Mouse (Mus musculus) brain, embryonic 14.5 days (tissue): ENCODE data around the gene Mast4. TPM values are rescaled to one million over a fixed set of nuclear protein-coding genes. Genes with fewer than 3 reads are reported as not detected.

Experiments
- DNase-seq: peaks from one replicate; pipeline ENCODE4 v3.0.0-alpha.2; 2011; ENCODE audit warnings: low read depth
- CTCF ChIP-seq: fragments of 200-500 bp; IDR thresholded peaks from 2 replicates; pipeline ENCODE4 v1.5.1; 2012; ENCODE audit warnings: inconsistent platforms, mild to moderate bottlenecking, moderate library complexity, borderline replicate concordance; ENCODE audit not compliant: insufficient read depth, insufficient read length; ENCODE audit errors: extremely low read depth
- POLR2A ChIP-seq: fragments of 200-500 bp; IDR thresholded peaks from 2 replicates; pipeline ENCODE4 v1.6.1; 2012; ENCODE audit warnings: mild to moderate bottlenecking, inconsistent platforms, borderline replicate concordance; ENCODE audit not compliant: poor library complexity, insufficient read depth, insufficient read length, severe bottlenecking; ENCODE audit errors: extremely low read depth
- polyA plus RNA-seq: library from polyadenylated mRNA; depleted of rRNA; stranded (reverse); fragments of >200 nt; gene quantifications from 2 replicates; pipeline ENCODE4 v1.2.3, GENCODE M21; 2012

Mast4 gene
- polyA plus RNA-seq, 1 experiment: 30.7 TPM

DNA sequence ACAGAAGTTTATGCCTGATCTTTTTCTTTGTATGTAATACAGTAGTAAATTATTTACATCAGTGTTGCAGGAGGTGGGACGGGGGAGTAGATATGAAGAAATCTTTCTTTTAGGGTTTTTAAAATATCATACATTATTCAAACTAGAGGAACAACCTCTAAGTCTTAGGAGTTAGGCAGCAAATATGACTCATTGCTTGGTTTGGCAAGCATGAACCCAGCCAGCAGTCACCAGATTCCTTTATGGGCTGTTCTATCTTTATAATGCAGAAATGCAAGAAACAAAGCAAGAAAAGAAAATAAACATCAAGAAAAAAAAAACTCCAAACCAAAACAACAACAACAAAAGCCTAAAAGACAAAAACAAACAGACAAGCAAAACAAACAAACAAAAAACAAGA is 344.2 kb downstream of the Mast4 start:
- TF ChIP-seq POLR2A (no peak), CTCF (no peak)
- no peak for DNase-seq

DNA sequence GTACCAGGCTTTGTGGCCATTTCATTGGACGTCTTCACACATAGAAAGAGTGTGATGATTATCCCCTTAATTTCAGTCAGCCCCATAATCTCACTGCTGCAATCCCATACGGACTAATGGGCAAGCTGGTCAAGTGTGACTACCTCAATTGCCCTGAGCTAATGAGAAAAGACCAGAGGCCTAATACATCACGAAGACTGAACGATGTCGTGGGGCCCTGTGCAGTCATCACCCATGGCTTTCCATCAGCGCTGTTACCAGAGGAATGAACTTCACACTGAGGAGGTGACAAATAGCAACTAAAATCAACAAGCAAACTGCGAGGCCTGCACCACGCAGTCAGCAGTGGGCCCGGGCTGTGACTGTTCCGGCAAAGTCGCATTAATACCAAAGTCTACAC is 344.7 kb downstream of the Mast4 start:
- DNase-seq: peak; percentile 14
- TF ChIP-seq CTCF (no peak), POLR2A (no peak)

DNA sequence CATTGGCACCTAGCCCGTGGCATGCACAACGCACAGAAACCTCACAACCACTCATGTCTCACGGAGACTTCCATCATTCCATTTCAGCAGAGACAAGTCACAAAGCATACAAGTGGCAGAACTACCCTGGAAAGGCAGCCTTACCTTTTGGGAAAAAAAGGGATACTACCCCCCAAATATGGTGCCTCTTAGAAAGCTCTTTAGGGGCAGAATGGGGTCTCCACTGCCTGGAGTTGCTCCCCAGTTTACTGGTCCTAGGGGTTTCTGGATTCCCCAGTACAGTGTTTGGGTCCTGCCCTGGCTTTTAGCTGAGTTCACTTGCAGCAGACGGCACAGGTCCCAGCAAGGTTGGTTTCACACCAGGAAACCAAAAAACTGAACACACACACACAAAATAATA is 345.3 kb downstream of the Mast4 start:
- DNase-seq: no peak
- no peak for TF ChIP-seq POLR2A
- no peak for TF ChIP-seq CTCF

- DNase-seq: no peak
- TF ChIP-seq CTCF: no peak
- TF ChIP-seq POLR2A: no peak
Measured at GRCm38 (mm10) chr13:102988251-102988895, 345.9 kb downstream of the Mast4 start.

DNA sequence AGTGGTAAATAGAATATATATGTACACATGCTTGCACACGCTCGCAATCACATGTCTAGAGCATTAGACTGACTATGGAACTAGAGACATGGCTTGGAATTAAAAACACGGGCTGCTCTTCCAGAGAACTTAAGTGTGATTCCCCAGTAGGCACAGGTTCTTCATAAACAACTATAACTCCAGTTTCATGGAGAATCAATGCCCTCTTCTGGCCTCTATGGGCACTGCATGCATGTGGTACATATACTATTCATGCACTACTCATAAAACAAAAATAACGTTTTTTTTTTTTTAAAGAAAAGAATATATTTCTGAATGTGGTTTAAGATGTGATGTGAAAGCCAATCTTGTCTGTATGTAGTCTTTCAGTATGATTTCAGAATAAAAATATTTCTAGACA is 349.7 kb downstream of the Mast4 start:
- TF ChIP-seq CTCF (no peak), POLR2A (no peak)
- no peak for DNase-seq

DNA sequence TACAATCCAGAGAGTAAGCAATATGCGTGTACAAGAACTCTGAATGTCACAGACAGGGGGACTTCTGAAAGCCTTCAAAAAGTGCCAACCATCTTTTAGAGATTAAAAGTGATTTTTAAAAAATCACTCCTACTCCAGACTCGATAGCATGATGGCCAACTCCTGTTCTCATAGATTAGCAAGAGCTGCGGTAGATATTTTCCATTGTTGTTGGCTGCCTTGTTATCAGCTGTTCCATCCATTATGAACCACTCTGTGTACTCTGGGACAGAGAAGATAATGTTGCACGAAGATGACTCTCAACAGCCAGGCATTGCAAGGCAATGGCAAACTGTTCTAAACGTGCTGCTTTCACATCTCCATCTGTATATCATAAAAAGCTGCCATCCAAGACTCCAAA is 360.4 kb downstream of the Mast4 start:
- DNase-seq: no peak
- TF ChIP-seq CTCF: no peak
- no peak for TF ChIP-seq POLR2A

- TF ChIP-seq CTCF: no peak
- TF ChIP-seq POLR2A: no peak
- DNase-seq: no peak
Measured at GRCm38 (mm10) chr13:102963471-102963870, 370.8 kb downstream of the Mast4 start.

DNA sequence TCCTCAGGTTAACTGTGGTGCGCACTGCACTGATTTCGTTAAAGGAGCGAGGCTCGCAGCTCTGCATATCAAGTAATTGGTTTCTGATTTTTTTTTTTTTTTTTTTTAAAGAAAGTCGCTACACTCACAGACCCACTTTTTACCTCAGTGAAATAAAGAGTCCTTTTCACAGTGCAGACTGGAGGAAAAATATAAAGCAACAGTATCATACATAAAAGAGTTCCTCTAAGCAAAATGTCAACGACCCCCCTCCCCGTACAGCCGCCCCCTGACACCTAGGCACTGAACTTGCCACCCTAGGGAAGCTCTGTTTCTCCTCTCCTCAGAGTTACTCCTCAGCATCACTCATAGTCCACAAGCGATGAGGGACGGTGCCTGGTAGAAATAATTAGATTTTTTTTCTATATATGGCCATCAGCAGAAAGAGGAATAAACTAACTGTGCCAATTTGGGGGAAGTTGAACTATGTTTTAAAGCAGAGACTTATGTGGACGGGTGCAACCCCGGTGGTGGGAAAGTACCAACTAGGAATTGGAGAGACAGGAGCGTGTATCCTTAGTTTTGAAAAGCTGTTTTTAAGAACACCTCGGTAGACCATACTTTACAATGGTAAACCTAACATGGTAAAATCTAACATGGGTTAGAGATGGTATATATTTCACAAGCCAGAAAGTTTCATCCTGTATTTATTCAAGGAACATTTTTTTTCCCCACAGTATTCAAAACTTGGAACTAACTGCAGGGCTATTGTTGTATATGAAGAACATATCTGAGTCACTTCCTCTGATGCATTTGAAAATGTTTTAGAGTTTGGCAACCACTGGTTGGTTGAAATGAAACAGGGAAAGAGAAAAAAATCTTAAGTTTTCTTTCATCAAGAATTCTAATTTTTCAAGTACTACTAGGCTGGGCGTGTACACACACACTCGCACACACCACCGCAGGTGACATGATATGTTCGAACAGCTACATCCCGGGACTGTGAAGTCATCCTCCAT is 375.7 kb downstream of the Mast4 start:
- no peak for TF ChIP-seq POLR2A
- no peak for DNase-seq

DNA sequence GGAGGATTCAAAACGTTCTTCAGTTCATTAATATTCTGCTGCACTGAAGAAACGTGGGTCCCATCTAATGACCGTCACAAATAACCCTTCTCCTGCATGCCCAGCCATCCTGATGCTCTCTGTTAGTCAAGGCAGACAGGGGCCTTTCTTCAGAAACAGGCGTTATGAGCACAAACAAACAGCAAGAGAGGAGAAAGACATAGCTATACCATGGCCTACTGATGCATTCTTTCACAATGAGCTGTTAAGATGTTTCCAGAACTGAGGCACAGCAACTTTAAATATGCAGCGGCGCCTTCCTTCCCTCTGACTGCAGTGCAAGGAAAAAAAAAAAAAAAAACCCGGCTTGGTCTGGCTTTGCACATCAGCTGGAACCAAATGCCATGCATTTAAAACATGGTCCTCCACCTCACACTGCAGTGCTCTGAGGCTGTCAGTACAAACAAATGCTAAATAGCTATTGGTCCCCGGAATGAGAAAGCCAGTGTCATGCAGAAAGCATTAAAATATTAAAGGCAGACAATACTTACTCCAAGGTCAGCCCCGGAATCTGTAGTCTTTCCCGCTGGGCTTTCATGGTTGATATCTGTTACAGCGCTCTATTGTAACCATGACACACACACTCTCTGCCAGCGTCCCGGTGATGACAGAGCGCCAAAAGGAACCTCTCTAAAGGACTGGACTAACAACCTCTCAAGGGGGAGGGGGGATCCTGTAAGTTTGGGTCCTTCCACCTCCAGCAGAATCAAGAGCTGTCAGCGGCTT is 376.6 kb downstream of the Mast4 start:
- peak; percentile 86 for DNase-seq
- TF ChIP-seq POLR2A: no peak
- no peak for TF ChIP-seq CTCF

- TF ChIP-seq CTCF (no peak), POLR2A (no peak)
- no peak for DNase-seq
Measured at GRCm38 (mm10) chr13:102955506-102955905, 378.8 kb downstream of the Mast4 start.

DNA sequence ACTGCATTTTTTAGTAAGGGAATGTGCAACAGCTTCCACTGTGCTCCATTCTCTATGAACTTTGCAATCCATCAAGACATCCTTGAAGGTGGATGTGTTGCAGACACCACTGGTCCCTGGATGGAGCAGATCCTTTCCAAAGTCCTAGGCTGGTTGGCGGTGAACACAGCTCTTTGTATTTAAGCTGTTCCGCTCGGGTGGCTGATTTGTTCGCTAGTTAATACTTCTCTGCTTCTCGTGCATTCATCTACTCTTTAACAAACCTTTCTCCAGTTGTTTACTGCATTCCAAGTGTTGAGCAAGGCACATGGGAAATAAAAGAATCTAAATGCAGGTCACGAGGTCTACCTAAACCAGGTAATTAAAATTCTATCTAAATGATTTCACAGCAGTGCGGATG is 384.5 kb downstream of the Mast4 start:
- peak; percentile 50 for DNase-seq
- TF ChIP-seq CTCF (no peak), POLR2A (no peak)

GRCm38 (mm10) chr13:102948966-102949365 is 385.3 kb downstream of the Mast4 start:
- no peak for DNase-seq
- TF ChIP-seq CTCF: no peak
- no peak for TF ChIP-seq POLR2A

- DNase-seq: no peak
Measured at GRCm38 (mm10) chr13:102947546-102947945, 386.8 kb downstream of the Mast4 start.

More at GRCm38 (mm10) chr13:102947546-102947945, 386.8 kb downstream of the Mast4 start:
- TF ChIP-seq CTCF (no peak), POLR2A (no peak)
